Mouse (Mus musculus) forebrain, embryonic 11.5 days (tissue): ENCODE measurements around the gene Olfr1513. TPM values are rescaled to one million over a fixed set of nuclear protein-coding genes. Genes with fewer than 3 reads are reported as not detected.
"Not testable (repeated sequence)": the region's sequence is repeated elsewhere in the genome, so short reads cannot be mapped to it uniquely, and the experiment has no call there.

Experiments
- ATAC-seq: fragments of 200-750 bp; cut with Nextera tagmentation; replicated peaks from 2 replicates; pipeline ENCODE4 v1.8.0; 2017; ENCODE audit warnings: moderate TSS enrichment; ENCODE audit not compliant: low FRiP score
- DNase-seq: peaks from one replicate; pipeline ENCODE4 v3.0.0-alpha.2; 2017; ENCODE audit warnings: low spot score
- H3K27ac ChIP-seq: fragments of 300-500 bp; sonication (generic); 2 replicates; pipeline ENCODE4 v1.5.1; 2014; ENCODE audit warnings: low read depth, low read length
- H3K27me3 ChIP-seq: fragments of 300-500 bp; sonication (generic); 2 replicates; pipeline ENCODE4 v1.6.1; 2014; ENCODE audit warnings: mild to moderate bottlenecking, low read length, mixed read lengths; ENCODE audit not compliant: control insufficient read depth, insufficient read depth
- H3K36me3 ChIP-seq: fragments of 300-500 bp; sonication (generic); 2 replicates; pipeline ENCODE4 v1.6.1; 2014; ENCODE audit warnings: mild to moderate bottlenecking, low read length, moderate library complexity, mixed read lengths; ENCODE audit not compliant: control insufficient read depth, insufficient read depth
- H3K4me1 ChIP-seq: fragments of 300-500 bp; sonication (generic); replicated peaks from 2 replicates; pipeline ENCODE4 v1.6.1; 2014; ENCODE audit warnings: low read length, mixed read lengths; ENCODE audit not compliant: control insufficient read depth, insufficient read depth
- H3K4me2 ChIP-seq: fragments of 300-500 bp; sonication (generic); 2 replicates; pipeline ENCODE4 v1.6.1; 2014; ENCODE audit warnings: low read depth, mild to moderate bottlenecking, low read length, moderate library complexity, mixed read lengths; ENCODE audit not compliant: severe bottlenecking
- H3K4me3 ChIP-seq: fragments of 300-500 bp; sonication (generic); 2 replicates; pipeline ENCODE4 v1.5.1; 2014; ENCODE audit warnings: low read depth, low read length
- H3K9ac ChIP-seq: fragments of 300-500 bp; sonication (generic); 2 replicates; pipeline ENCODE4 v1.6.1; 2014; ENCODE audit warnings: low read length
- H3K9me3 ChIP-seq: fragments of 300-500 bp; sonication (generic); 2 replicates; pipeline ENCODE4 v1.6.1; 2016; ENCODE audit warnings: low read length, mixed read lengths; ENCODE audit not compliant: control insufficient read depth
- WGBS: fragments of 180-500 bp; shearing (Covaris S2); extraction: QIAGEN DNeasy Blood & Tissue Kit; methylation state at CpG from one replicate; pipeline ENCODE4 v1.1.7; 2014; 5-methylcytosine and 5-hydroxymethylcytosine counted together
- polyA plus RNA-seq: library from polyadenylated mRNA; unstranded; fragments of >200 nt; fragmentation: Nextera tagmentation; extraction: Ambion mirVana; gene quantifications from 2 replicates; pipeline ENCODE4 v1.2.1, GENCODE M21; 2014

Olfr1513 gene
- not detected in 2 replicates for polyA plus RNA-seq

GRCm38 (mm10) chr14:52356308-52356707 lies at the start of gene Olfr1513:
TSS of gene Olfr1513 (minus strand) at chr14:52356408.
- ATAC-seq (no peak), DNase-seq (no peak)
- H3K27me3 ChIP-seq: no peaks in the 10 kb centered on the region
- no peak within 1 kb of the TSS for H3K4me3 ChIP-seq
- no peak within 1 kb of the TSS for H3K4me2 ChIP-seq
- H3K4me1 ChIP-seq: no peaks in the 10 kb centered on the region
- H3K9ac ChIP-seq: no peak within 1 kb of the TSS
- no peaks in the 10 kb centered on the region for H3K9me3 ChIP-seq
- no peak within 1 kb of the TSS for H3K27ac ChIP-seq
- 86% methylated on average over 4 of the region's 4 CpGs for WGBS
- no peaks in the 10 kb centered on the region for H3K36me3 ChIP-seq

GRCm38 (mm10) chr14:52397279-52397678 lies 41.1 kb upstream of the Olfr1513 start, which contains the start of gene Olfr1511:
TSS of gene Olfr1511 (minus strand) at chr14:52397379.
- WGBS: 84% methylated on average over 4 of the region's 4 CpGs
- H3K4me1 ChIP-seq: no peaks in the 10 kb centered on the region
- H3K27ac ChIP-seq: no peak within 1 kb of the TSS

GRCm38 (mm10) chr14:52390084-52390848 lies 34.1 kb upstream of the Olfr1513 start:
- not testable (repeated sequence) for H3K4me3 ChIP-seq, H3K27me3 ChIP-seq, ATAC-seq, H3K4me1 ChIP-seq, H3K27ac ChIP-seq, H3K4me2 ChIP-seq, DNase-seq, H3K9ac ChIP-seq, H3K9me3 ChIP-seq, H3K36me3 ChIP-seq
- 92% methylated on average over 9 of the region's 9 CpGs for WGBS

More at GRCm38 (mm10) chr14:52397279-52397678, 41.1 kb upstream of the Olfr1513 start, which contains the start of gene Olfr1511:
- Histone ChIP-seq H3K4me2 (no peak within 1 kb of the TSS), H3K4me3 (no peak within 1 kb of the TSS), H3K36me3 (no peaks in the 10 kb centered on the region), H3K9me3 (no peaks in the 10 kb centered on the region), H3K9ac (no peak within 1 kb of the TSS), H3K27me3 (no peaks in the 10 kb centered on the region)
- ATAC-seq (no peak), DNase-seq (no peak)

- H3K9ac ChIP-seq: no peak within 1 kb of the TSS
- H3K4me1 ChIP-seq: no peaks in the 10 kb centered on the region
- no peak within 1 kb of the TSS for H3K27ac ChIP-seq
- H3K9me3 ChIP-seq: no peaks in the 10 kb centered on the region
- DNase-seq (no peak), ATAC-seq (no peak)
- no peaks in the 10 kb centered on the region for H3K27me3 ChIP-seq
- no peak within 1 kb of the TSS for H3K4me3 ChIP-seq
- WGBS: 87% methylated on average over 2 of the region's 2 CpGs
- no peak within 1 kb of the TSS for H3K4me2 ChIP-seq
- no peaks in the 10 kb centered on the region for H3K36me3 ChIP-seq
These were observed 22.9 kb upstream of the Olfr1513 start, which contains the start of gene Olfr1512 for GRCm38 (mm10) chr14:52379068-52379467. TSS of gene Olfr1512 (minus strand) at chr14:52379168.

- Histone ChIP-seq H3K9me3 (no peaks in the 10 kb centered on the region), H3K27ac (no peak overlapping the region), H3K4me2 (no peak overlapping the region), H3K4me3 (no peak overlapping the region), H3K27me3 (no peaks in the 10 kb centered on the region), H3K9ac (no peak overlapping the region), H3K36me3 (no peaks in the 10 kb centered on the region), H3K4me1 (no peaks in the 10 kb centered on the region)
- ATAC-seq (no peak), DNase-seq (no peak)
- 89% methylated on average over 3 of the region's 3 CpGs for WGBS
These were observed 12.5 kb upstream of the Olfr1513 start for GRCm38 (mm10) chr14:52368741-52369140.

- no peak overlapping the region for H3K4me2 ChIP-seq
These were observed 16.7 kb downstream of the Olfr1513 start for GRCm38 (mm10) chr14:52339512-52339852.

GRCm38 (mm10) chr14:52338751-52339511 lies 17.3 kb downstream of the Olfr1513 start:
- Histone ChIP-seq H3K4me2 (peak overlapping the region; percentile 16; the same call in 1 of the 2 replicates), H3K4me1 (no peaks in the 10 kb centered on the region), H3K27ac (no peak overlapping the region), H3K9me3 (no peaks in the 10 kb centered on the region), H3K4me3 (no peak overlapping the region), H3K27me3 (no peaks in the 10 kb centered on the region), H3K36me3 (no peaks in the 10 kb centered on the region), H3K9ac (no peak overlapping the region)
- DNase-seq (no peak), ATAC-seq (peak; percentile 57)
- WGBS: 39% methylated on average over 21 of the region's 21 CpGs

More at GRCm38 (mm10) chr14:52339512-52339852, 16.7 kb downstream of the Olfr1513 start:
- Histone ChIP-seq H3K4me1 (no peaks in the 10 kb centered on the region), H3K4me3 (no peak overlapping the region), H3K9me3 (no peaks in the 10 kb centered on the region), H3K36me3 (no peaks in the 10 kb centered on the region), H3K27ac (no peak overlapping the region), H3K9ac (no peak overlapping the region), H3K27me3 (no peaks in the 10 kb centered on the region)
- 73% methylated on average over 6 of the region's 6 CpGs for WGBS
- DNase-seq (no peak), ATAC-seq (no peak)

- no peak for DNase-seq
- WGBS: 53% methylated on average over 2 of the region's 3 CpGs
These were observed 24.0 kb downstream of the Olfr1513 start for GRCm38 (mm10) chr14:52332171-52332570.

More at GRCm38 (mm10) chr14:52332171-52332570, 24.0 kb downstream of the Olfr1513 start:
- Histone ChIP-seq H3K4me3 (no peak overlapping the region), H3K9ac (no peak overlapping the region), H3K27ac (peak overlapping the region; percentile 89), H3K9me3 (no peaks in the 10 kb centered on the region), H3K27me3 (no peaks in the 10 kb centered on the region), H3K4me1 (peaks cover 18% of the 10 kb centered on the region), H3K4me2 (no peak overlapping the region), H3K36me3 (no peaks in the 10 kb centered on the region)
- ATAC-seq: no peak
